Mouse (Mus musculus): ENCODE results near the gene Preb.

DNA sequence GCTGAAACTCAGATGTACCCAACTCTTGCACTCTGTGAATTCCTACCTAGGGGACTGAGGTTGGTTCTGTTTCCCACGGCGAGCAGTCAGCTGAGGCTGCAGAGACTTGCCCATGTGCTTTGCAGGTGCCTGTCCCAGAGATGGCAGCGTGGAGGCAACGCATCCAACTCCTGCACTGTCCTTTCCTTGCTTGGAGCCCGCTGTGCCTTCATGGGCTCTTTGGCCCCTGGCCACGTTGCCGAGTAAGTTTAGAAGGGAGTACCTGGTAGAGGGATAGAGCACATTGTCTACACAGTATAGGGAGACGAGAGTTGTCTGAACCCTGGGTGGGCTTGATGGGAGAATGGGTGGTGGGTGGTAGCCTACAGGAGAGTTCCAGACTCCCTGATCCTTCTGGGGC lies 35.5 kb downstream of the Preb start:
- TF ChIP-seq POLR2A (IDR thresholded peaks at IDR 0.05; ENCODE audit: insufficient read depth, low read depth, low read length) = no peak
- TF ChIP-seq EP300 (IDR thresholded peaks at IDR 0.05; ENCODE audit: insufficient read depth, low read depth, low read length) = no peak
